Mouse (Mus musculus): ENCODE measurements at regions not wholly inside any gene's neighbourhood (a gene's known extent, or its start where the extent isn't known, plus 50 kb on each side); places are given as distances from the start of the nearest gene placed in this dataset.

GRCm38 (mm10) chr15:94139534-94139958 lies 325.7 kb downstream of the Adamts20 start:
- no peak for TF ChIP-seq POLR2A (IDR thresholded peaks at IDR 0.05; ENCODE audit: insufficient read depth, low read length)
- TF ChIP-seq CTCF (IDR thresholded peaks at IDR 0.05; ENCODE audit: low read depth, low read length), result no peak
- TF ChIP-seq EP300 (IDR thresholded peaks at IDR 0.05; ENCODE audit: insufficient read depth, low read depth, low read length), result no peak

GRCm38 (mm10) chr15:94137159-94137952 lies 327.9 kb downstream of the Adamts20 start:
- no peaks in the 10 kb centered on the region for H3K27me3 ChIP-seq (ENCODE audit: control insufficient read depth, insufficient read depth, low read length, poor library complexity, severe bottlenecking)
- H3K9ac ChIP-seq (ENCODE audit: low read depth, poor library complexity, severe bottlenecking), result no peak overlapping the region
- no peak overlapping the region for H3K4me3 ChIP-seq (ENCODE audit: low read depth, low read length)
- no peaks in the 10 kb centered on the region for H3K36me3 ChIP-seq (ENCODE audit: control insufficient read depth, insufficient read depth, low read length, poor library complexity, severe bottlenecking)
- no peaks in the 10 kb centered on the region for H3K4me1 ChIP-seq (ENCODE audit: control insufficient read depth, insufficient read depth, low read length)
- TF ChIP-seq CTCF (IDR thresholded peaks at IDR 0.05; ENCODE audit: low read depth, low read length) (no peak), EP300 (IDR thresholded peaks at IDR 0.05; ENCODE audit: insufficient read depth, low read depth, low read length) (no peak), POLR2A (IDR thresholded peaks at IDR 0.05; ENCODE audit: insufficient read depth, low read length) (no peak)
- H3K9me3 ChIP-seq (replicated peaks; ENCODE audit: control insufficient read depth, insufficient read depth, low read length, poor library complexity, severe bottlenecking), result no peaks in the 10 kb centered on the region
- no peak overlapping the region for H3K27ac ChIP-seq (ENCODE audit: insufficient read depth, low read length)

More at GRCm38 (mm10) chr15:94139534-94139958, 325.7 kb downstream of the Adamts20 start:
- Histone ChIP-seq H3K9me3 (replicated peaks; ENCODE audit: control insufficient read depth, insufficient read depth, low read length, poor library complexity, severe bottlenecking) (no peaks in the 10 kb centered on the region), H3K4me1 (ENCODE audit: control insufficient read depth, insufficient read depth, low read length) (no peaks in the 10 kb centered on the region), H3K9ac (ENCODE audit: low read depth, poor library complexity, severe bottlenecking) (no peak overlapping the region), H3K27ac (ENCODE audit: insufficient read depth, low read length) (no peak overlapping the region), H3K4me3 (ENCODE audit: low read depth, low read length) (no peak overlapping the region), H3K27me3 (ENCODE audit: control insufficient read depth, insufficient read depth, low read length, poor library complexity, severe bottlenecking) (no peaks in the 10 kb centered on the region), H3K36me3 (ENCODE audit: control insufficient read depth, insufficient read depth, low read length, poor library complexity, severe bottlenecking) (no peaks in the 10 kb centered on the region)

GRCm38 (mm10) chr15:94112801-94113200 lies 352.4 kb downstream of the Adamts20 start:
- no peaks in the 10 kb centered on the region for H3K9me3 ChIP-seq (replicated peaks; ENCODE audit: control insufficient read depth, insufficient read depth, low read length, poor library complexity, severe bottlenecking)
- H3K4me3 ChIP-seq (ENCODE audit: low read depth, low read length), result no peak overlapping the region
- H3K27ac ChIP-seq (ENCODE audit: insufficient read depth, low read length), result no peak overlapping the region
- no peaks in the 10 kb centered on the region for H3K36me3 ChIP-seq (ENCODE audit: control insufficient read depth, insufficient read depth, low read length, poor library complexity, severe bottlenecking)
- no peaks in the 10 kb centered on the region for H3K4me1 ChIP-seq (ENCODE audit: control insufficient read depth, insufficient read depth, low read length)
- H3K9ac ChIP-seq (ENCODE audit: low read depth, poor library complexity, severe bottlenecking), result no peak overlapping the region
- TF ChIP-seq EP300 (IDR thresholded peaks at IDR 0.05; ENCODE audit: insufficient read depth, low read depth, low read length) (no peak), CTCF (IDR thresholded peaks at IDR 0.05; ENCODE audit: low read depth, low read length) (no peak), POLR2A (IDR thresholded peaks at IDR 0.05; ENCODE audit: insufficient read depth, low read length) (no peak)
- H3K27me3 ChIP-seq (ENCODE audit: control insufficient read depth, insufficient read depth, low read length, poor library complexity, severe bottlenecking), result no peaks in the 10 kb centered on the region

GRCm38 (mm10) chr15:94107186-94107716 lies 358.0 kb downstream of the Adamts20 start:
- no peaks in the 10 kb centered on the region for H3K4me1 ChIP-seq (ENCODE audit: control insufficient read depth, insufficient read depth, low read length)
- H3K36me3 ChIP-seq (ENCODE audit: control insufficient read depth, insufficient read depth, low read length, poor library complexity, severe bottlenecking), result no peaks in the 10 kb centered on the region
- H3K27ac ChIP-seq (ENCODE audit: insufficient read depth, low read length), result no peak overlapping the region
- TF ChIP-seq POLR2A (IDR thresholded peaks at IDR 0.05; ENCODE audit: insufficient read depth, low read length) (no peak), CTCF (IDR thresholded peaks at IDR 0.05; ENCODE audit: low read depth, low read length) (no peak), EP300 (IDR thresholded peaks at IDR 0.05; ENCODE audit: insufficient read depth, low read depth, low read length) (no peak)
- H3K27me3 ChIP-seq (ENCODE audit: control insufficient read depth, insufficient read depth, low read length, poor library complexity, severe bottlenecking), result no peaks in the 10 kb centered on the region
- H3K9ac ChIP-seq (ENCODE audit: low read depth, poor library complexity, severe bottlenecking), result no peak overlapping the region
- peaks cover 7% of the 10 kb centered on the region for H3K9me3 ChIP-seq (replicated peaks; ENCODE audit: control insufficient read depth, insufficient read depth, low read length, poor library complexity, severe bottlenecking)
- H3K4me3 ChIP-seq (ENCODE audit: low read depth, low read length), result no peak overlapping the region

- Histone ChIP-seq H3K27ac (ENCODE audit: insufficient read depth, low read length) (no peak overlapping the region), H3K9ac (ENCODE audit: low read depth, poor library complexity, severe bottlenecking) (no peak overlapping the region), H3K27me3 (ENCODE audit: control insufficient read depth, insufficient read depth, low read length, poor library complexity, severe bottlenecking) (no peaks in the 10 kb centered on the region), H3K4me3 (ENCODE audit: low read depth, low read length) (no peak overlapping the region), H3K4me1 (ENCODE audit: control insufficient read depth, insufficient read depth, low read length) (no peaks in the 10 kb centered on the region), H3K36me3 (ENCODE audit: control insufficient read depth, insufficient read depth, low read length, poor library complexity, severe bottlenecking) (no peaks in the 10 kb centered on the region), H3K9me3 (replicated peaks; ENCODE audit: control insufficient read depth, insufficient read depth, low read length, poor library complexity, severe bottlenecking) (peaks cover 4% of the 10 kb centered on the region; the same call in 1 of the 2 replicates)
- TF ChIP-seq CTCF (IDR thresholded peaks at IDR 0.05; ENCODE audit: low read depth, low read length), result no peak
- TF ChIP-seq POLR2A (IDR thresholded peaks at IDR 0.05; ENCODE audit: insufficient read depth, low read length), result no peak
- no peak for TF ChIP-seq EP300 (IDR thresholded peaks at IDR 0.05; ENCODE audit: insufficient read depth, low read depth, low read length)
These were observed 374.6 kb downstream of the Adamts20 start for GRCm38 (mm10) chr15:94090644-94091043.

- no peak for TF ChIP-seq EP300 (IDR thresholded peaks at IDR 0.05; ENCODE audit: insufficient read depth, low read depth, low read length)
- no peak for TF ChIP-seq POLR2A (IDR thresholded peaks at IDR 0.05; ENCODE audit: insufficient read depth, low read length)
- TF ChIP-seq CTCF (IDR thresholded peaks at IDR 0.05; ENCODE audit: low read depth, low read length), result no peak
- Histone ChIP-seq H3K27me3 (ENCODE audit: control insufficient read depth, insufficient read depth, low read length, poor library complexity, severe bottlenecking) (no peaks in the 10 kb centered on the region), H3K27ac (ENCODE audit: insufficient read depth, low read length) (no peak overlapping the region), H3K9me3 (replicated peaks; ENCODE audit: control insufficient read depth, insufficient read depth, low read length, poor library complexity, severe bottlenecking) (peaks cover 4% of the 10 kb centered on the region; the same call in 1 of the 2 replicates), H3K9ac (ENCODE audit: low read depth, poor library complexity, severe bottlenecking) (no peak overlapping the region), H3K4me1 (ENCODE audit: control insufficient read depth, insufficient read depth, low read length) (no peaks in the 10 kb centered on the region), H3K4me3 (ENCODE audit: low read depth, low read length) (no peak overlapping the region), H3K36me3 (ENCODE audit: control insufficient read depth, insufficient read depth, low read length, poor library complexity, severe bottlenecking) (no peaks in the 10 kb centered on the region)
These were observed 375.4 kb downstream of the Adamts20 start for GRCm38 (mm10) chr15:94089856-94090255.
